Mouse (Mus musculus): ENCODE results near the gene Gm43552.
A peak's percentile ranks its signal among the peaks of the same experiment; 100 is the strongest.

Gene Gm43552

DNA sequence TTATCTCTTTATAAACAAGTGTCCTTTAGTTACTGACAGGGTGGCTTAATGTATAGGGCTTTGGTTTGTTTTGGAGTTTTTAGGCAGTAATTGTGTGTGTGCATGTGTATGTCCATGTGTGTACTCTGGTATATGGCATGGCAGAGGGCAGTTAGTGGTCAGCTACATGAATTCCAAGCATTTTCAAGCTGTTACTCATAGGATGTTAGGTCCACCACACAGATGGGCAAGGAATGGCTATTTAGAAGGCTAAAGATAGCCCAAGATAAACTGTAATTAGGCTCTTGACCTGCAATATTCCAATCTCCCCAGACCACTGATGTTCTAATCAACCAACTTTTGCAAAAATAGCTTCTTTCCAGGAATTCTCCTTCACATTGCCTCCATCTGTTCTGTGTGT is 54.6 kb downstream of the Gm43552 start:
- DNase-seq (ENCODE audit: low read depth, low spot score) = no peak

DNA sequence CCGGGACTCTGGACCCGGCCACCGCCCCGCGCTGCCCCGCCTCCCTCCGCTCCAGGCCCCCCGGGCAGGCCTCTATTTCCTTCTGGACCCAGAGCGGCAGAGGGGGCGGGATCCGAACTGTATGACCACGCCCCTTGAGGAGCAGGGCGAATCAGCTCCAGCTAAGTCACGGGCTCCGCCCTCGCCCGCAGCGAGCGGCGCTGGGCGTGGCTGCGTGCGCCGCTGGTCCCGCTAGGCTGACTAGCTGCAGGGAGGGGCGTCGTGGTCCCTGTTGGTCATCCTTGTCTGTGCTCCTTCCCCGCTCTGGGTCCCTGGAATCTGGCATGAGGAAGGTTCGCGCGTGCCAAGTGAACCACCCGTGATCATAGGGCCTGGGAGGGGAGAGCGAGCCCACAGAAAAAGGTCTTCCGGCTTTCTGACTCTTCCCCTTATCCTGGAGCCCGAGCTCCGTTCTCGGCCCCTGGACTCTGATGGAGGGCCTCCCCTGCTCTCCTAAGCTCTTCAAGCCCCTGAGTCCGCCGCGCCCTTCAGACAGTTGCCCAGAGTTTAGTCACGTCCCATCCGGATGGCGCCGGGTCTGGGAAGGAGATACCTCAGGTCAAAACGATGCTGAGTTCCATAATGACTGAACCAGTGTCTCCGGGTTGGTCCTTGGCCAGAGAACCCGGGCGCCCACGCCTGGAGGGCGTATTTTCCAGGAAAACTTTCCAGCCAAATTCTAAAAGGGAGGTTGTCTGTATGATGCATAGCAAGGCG is 56.6 kb downstream of the Gm43552 start, which contains the start of gene Ugdh:
Ugdh (minus strand) TSS at position 144 of the 756 bp plus-strand sequence.
- peak; percentile 97 for DNase-seq (ENCODE audit: low read depth, low spot score)

DNA sequence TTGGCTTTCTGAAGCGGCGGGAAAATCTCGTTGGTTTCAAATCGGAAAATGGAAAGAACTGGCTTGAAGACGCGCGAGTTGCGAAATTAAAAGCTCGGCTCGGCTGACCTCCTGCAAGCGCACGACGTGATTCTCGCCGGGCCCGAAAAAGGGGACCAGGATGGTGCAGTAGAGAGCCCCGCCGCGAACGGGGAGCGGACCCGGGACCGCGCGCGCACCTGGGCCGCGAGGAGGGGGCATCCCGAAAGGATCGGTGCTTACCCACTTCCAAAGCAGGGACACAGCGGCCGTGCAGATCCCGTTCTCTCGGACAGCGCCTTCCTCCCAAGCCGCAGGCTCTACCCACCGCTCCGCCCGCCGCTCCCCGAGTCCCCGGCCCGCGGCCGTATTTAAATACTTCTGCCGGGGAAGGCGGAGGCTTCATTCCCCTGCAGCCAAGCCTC is 57.2 kb downstream of the Gm43552 start:
- DNase-seq (ENCODE audit: low read depth, low spot score) = no peak

DNA sequence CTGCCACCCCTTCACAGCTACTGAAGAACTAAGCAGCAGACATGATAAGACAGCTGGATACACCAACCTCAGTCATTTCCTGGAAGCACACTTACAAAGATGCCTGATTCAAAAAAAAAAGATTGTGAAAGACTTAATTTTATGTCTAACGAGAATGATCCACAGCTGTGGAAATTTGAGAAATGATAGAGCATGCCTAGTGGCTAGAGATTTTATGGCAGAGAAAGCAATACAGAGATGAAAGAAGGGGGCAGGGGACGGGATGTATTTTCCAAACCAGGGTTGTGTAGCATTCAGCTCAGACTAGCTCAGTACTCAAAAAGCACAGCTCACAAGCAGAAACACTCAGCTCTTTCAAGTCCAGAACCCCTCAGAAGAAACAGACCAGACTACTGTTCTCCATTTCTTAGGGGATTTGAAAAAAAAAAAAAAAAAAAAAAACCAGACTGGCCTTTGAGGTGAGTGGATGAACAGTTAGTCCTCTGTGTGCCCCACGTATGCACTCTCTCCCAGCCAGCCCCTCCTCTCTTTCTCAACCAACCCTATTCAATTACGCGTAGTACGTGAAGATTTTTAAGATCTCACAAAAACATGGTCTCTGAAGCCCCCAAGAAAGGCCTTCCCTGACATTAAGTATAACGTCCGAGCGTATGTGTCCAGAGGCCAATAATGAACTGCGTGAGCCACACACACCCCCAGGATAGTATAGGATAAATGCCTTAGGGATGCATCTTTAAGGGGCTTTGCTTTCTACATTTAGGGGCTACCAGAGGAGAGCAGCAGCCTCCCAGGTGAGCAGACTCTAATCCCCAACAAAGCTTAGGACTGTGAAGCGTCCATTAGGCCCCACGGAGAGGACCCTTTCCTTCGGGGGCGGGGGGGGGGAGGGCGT is 57.9 kb downstream of the Gm43552 start:
- peak; percentile 23 for DNase-seq (ENCODE audit: low read depth, low spot score)

DNA sequence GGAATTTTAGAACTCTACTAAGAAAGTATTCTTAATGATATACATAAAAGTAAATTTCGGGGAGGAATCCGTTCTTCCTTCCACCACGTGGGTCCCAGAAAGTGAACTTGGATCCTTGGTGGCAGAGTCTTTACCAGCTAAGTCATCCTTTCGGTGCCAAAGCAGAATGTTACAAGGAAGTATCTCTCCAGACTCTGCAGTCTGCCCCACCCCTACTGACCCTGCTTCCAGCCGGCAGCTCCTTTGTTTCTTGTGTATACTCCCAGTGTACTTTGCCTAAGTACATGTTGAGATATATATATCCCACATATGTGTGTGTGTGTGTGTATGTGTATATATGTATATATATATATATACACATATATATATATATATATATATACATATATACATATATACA is 63.2 kb downstream of the Gm43552 start:
- no peak for DNase-seq (ENCODE audit: low read depth, low spot score)

DNA sequence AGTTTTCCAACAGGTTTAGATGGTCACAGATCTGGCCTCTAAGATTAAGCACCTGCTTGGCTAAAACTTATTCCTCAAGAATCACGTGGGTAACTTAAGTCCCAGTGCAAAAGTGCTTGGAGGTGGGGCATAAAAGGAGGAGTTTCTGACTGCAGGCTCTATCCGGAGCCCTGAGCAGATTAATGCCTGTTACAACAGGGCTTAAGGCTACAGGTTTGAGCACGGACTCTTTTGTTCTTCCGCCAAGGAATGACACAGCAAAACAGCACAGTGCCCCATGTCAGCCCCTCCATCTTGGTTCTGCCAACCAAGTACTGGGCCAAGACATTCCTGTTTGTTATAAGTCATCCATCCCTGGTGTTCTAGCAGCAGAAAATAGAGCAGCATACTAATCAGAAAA is 64.3 kb downstream of the Gm43552 start:
- no peak for DNase-seq (ENCODE audit: low read depth, low spot score)

DNA sequence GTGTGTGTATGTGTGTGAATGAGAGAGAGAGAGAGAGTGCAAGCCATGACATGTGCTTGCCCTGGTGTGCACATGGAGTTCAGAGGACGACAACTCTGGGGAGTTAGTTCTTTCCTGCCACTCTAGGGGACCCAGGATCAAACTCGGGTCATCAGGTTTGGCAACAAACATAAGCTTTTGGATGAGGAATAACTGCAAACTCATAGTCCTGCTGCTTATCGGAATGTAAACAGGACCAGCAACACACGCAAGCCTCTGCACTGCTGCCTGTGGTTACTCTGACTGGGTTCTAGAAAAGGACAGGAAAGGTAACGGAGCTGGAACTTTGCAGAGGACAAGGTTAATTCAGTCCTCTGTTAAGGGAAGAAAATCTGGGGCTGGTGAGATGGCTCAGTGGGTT is 67.4 kb downstream of the Gm43552 start:
- DNase-seq (ENCODE audit: low read depth, low spot score) = no peak

DNA sequence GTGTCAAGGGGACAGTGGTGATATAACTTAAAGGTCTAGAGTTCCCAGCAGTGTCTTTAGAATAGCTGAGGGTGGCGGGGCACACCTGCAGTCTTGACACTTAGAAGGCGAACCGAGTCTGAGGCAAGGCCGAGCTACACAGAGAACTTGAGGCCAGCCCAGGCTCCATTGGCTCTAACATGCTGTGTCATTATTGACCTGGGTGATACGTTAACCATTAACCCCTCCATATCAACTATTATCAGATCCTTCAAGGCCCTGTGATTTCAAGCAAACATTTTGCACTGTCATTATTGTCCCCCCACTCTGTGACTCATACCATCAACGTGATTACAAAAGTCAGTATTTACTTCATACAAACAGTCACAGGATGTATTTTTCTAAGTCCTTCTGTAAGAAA is 68.4 kb downstream of the Gm43552 start:
- no peak for DNase-seq (ENCODE audit: low read depth, low spot score)

DNA sequence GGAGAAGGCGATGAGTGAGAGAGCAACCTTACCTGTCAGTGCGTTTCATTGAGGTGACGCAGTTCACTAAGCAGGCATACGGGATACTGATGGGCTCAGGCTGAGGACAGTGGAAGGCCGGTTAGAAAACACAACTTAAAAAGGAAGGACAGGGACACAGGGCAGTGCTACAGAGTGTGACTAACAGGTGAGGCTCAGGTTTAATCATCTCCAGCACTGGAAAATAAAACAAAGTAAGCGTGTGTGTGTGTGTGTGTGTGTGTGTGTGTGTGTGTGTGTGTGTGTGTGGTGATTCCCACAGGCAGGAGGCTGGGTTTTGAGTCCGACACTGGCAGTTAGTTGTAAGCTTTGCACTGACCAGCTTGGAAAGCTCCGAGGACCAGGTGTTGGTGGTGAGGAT is 69.8 kb downstream of the Gm43552 start:
- no peak for DNase-seq (ENCODE audit: low read depth, low spot score)

DNA sequence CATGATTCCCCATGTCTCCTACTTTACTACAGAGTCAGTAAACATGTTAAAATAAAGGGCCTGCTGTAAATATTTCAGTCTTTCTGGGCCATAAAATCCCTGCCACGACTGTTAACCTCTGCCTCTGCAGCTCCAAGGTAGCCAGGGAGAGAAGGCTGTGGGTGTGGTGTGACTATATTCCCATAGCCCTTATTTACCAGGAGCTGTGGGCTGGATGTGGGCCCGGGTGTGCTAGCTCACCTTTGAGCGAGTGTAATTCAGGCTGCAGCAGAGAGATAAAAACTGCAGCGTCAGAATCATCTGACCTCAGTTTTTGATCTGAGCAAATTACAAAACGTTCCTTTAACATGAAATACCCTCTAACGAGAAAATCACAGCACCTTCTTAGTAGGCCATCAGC is 71.8 kb downstream of the Gm43552 start:
- DNase-seq (ENCODE audit: low read depth, low spot score) = no peak

DNA sequence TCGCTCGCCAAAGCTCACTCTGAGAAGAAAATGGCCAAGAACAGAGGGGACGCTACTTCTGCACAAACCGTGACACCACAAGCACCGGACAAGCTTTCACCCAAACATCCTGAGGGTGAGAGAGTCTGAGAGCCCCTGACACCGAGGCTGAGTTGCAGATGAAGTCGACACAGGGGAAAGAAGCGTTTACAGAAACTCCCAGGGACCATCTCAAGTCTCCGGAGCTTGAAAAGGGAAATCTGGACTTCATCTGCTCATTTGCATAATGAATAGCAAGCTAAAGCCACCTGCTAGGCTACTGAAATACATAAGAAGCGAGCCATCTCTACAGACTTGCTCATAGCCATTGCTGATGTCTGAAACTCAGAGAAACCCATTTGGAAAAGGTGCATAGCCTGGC is 73.5 kb downstream of the Gm43552 start:
- no peak for DNase-seq (ENCODE audit: low read depth, low spot score)

DNA sequence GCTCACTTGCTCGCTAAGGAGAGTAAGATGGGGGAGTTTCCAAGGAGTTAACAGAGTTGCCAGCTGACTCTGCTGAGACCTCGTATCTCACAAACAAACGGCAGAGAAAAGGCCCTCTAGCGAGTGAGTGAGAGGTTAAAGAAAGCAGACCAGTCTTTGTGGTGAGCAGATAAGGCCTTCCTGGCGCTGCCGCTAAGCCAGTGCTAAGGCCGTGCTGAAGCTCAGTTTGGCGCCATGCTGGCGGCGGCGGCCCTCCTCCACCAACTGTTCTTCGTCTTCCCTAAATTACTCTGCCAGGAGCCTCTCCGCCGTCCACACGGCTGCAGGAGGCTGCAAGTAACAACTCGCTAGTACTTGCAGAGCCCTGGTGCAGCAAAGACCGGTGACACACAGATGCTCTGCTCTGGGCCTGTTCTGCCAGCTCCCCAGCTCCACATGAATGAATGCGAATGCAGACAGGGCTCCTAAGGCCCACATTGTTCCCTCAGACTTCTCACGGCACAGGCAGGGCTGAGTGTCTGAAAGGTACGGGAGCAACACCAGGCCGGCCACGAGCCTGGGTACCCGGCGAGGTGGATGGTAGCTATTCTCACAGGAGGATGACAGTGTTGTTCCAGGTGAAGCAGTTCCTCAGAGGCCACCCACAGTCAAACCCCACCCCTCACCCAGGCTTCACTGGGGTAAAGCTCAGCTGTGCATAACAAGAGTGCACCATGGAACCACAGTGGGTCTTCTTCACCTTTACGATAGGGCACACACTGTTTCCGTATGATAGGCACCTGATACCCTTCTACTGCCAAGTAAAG is 76.8 kb downstream of the Gm43552 start:
- no peak for DNase-seq (ENCODE audit: low read depth, low spot score)

DNA sequence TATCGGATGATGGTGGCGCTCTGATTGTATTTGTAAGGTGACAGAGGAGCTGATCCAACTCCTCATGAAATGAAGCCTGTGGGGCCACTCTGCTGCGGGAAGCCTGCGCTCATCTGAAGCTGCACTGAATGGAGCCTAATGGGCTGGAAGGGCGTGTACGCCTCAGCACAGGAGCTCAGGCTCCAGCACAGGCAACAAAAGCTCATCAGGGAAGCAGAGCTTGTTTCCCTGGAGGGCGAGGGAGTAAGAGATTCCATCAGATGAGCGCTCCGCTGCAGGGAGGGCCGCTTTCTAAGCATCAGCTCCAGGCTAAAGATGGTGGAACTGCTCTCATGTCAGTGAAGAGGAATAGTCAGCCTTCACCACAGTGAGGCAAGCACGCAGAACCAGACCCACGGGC is 84.6 kb downstream of the Gm43552 start:
- DNase-seq (ENCODE audit: low read depth, low spot score) = no peak

DNA sequence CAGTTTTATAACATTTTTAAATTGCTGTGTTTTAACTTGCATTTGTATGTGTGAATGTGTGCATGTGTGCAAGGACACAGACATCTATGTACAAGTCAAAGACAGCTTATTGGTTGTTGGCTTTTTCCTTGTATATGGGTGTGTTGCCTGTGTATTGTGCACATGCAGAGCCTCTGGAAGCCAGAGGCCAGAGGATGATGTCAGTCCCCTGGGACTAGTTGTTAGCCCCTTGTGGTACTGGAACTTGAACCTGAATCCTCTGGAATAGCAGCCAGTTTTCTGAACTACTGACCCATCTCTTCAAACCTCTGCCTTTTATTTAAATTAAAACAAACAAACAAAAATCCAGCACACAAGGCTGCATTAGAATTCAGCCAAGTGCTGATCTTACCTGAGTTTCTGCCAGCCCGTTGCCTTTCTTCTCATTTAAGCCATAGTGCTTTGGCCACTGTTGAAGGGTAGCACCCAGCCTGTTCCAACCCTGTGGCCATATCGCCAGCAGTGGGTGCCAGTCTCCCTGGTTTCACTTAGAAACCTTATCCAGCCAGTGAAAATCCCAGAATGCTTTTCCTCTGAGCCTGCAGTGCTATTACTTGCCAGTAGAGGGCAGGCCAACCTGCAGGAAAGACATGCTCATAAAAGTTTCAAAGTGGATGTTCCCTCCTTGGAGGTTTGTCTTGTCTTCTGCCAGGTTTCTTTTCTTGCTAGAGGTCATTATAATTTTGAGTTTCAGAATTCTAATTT is 91.2 kb downstream of the Gm43552 start:
- peak; percentile 85 for DNase-seq (ENCODE audit: low read depth, low spot score)

DNA sequence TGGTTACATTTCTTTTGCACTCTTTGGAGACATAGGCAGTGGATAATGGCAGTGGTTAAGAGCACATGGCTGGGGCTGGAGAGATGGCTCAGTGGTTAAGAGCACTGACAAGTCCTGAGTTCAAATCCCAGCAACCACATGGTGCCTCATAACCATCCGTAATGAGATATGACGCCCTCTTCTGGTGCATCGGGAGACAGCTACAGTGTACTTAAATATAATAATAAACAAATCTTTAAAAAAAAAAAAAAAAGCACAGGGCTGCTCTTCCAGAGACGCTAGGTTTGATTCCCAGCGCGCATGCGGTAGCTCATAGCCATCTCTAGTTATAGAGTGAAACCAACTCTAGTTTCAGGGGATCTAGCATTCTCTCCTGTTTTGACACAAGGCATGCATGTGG is 98.2 kb downstream of the Gm43552 start:
- peak; percentile 35 for DNase-seq (ENCODE audit: low read depth, low spot score)

DNA sequence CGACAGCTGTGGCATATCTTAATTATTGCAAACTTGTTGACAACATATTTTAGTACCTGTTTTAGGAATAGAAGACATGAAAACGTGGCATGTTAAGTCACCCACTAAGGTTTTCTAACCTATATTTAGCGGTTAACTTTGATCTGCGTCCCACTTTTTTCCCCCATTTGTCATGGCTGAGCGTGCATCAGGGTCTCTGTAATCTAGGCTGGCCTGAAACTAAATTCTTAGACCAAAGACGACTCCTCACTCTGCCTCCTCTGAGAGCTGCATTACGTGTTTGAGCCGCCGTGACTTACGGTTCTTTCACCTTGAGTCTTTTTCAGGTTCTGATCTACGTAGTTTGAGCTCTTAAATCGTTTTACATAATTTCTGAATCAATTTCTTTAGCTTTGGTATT is 100.9 kb downstream of the Gm43552 start:
- peak; percentile 56 for DNase-seq (ENCODE audit: low read depth, low spot score)

DNA sequence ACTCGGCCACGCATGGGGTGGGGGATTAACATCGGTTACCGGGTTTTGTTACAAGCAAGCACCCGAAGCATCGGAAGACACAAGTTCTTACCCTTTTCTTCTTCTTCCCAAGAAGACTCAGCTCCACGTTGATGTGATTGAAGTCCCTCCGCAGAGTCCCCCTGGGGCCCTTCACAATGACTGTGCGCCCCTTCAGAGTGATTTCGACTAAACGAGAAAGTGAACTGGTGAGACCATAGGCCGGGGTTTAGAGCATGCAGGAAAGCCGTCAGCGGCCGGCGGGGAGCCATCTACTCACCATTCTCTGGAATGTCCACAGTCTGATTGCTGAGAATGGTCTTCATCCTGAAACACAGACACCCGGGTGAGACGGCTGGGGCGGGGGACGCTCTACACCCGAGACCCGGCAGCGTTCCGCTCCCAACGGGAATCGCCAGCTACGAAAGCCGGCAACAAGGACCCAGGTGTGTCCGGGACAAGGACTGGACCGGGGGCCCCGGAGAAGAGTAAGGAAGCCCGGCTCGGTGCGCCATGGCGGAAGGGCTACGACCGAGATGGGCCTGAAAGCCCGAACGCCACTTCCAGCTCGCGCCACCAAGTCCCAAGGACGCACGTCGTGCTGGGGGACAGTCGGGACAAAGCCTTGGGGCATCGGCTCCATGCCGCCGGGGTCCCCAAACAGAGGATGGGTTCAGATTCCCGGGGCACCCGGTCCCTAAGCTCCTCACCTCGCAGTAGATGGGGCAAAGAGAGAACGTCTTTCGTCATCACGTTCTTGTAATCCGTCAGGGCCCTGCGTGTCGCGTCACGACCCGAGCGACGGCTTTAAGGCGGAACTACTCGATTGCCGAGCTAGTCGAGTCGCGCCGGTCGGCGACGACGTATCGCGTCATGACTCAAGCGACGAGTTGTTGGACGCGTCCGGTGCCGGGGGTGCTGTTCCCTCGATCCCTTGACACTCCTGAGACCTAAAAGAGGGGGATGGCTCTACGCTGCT is 101.7 kb downstream of the Gm43552 start, which contains the start of the genes Rpl9 and Lias:
Rpl9 (minus strand) TSS at position 797 of the 997 bp plus-strand sequence.
Lias (plus strand) TSS at position 850 of the 997 bp plus-strand sequence.
- DNase-seq (ENCODE audit: low read depth, low spot score) = peak; percentile 99

DNA sequence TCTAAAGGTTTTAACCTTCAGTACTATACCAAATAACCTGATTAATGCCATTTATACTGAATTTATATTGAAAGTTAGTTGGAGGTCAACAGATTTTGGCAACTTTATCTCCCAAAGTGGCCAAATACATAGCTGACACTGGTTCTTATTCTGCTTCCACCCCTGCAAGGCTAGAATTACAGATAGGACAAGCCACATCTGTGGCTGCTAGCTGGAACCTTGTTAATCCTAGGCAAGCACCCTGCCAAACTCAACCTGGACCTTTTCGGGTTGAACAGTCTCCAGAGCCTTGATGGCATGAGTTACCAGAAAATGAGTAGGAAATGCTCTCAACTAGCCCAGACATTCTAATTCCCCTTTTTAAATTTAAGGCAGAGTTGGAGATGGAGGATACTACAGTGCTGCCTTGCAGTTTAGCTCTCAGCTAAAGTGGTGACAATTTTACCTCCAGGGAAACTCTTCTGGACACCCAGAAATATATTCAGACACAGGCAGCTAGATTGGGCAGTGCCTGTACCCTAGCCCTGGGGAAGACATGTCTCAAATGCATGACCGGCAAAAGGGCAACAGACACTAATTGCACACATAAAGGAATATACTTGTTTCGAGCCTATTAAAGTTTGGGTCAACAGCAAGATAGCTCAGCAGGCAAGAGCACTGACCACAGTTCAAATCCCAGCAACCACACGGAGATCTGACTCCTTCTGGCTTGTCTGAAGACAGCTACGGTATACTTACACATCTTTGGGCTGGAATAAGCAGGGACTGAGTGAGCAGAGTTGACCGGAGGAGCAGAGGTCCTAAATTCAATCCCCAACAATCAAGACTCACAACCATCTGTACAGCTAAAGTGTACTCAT is 105.4 kb downstream of the Gm43552 start:
- no peak for DNase-seq (ENCODE audit: low read depth, low spot score)

DNA sequence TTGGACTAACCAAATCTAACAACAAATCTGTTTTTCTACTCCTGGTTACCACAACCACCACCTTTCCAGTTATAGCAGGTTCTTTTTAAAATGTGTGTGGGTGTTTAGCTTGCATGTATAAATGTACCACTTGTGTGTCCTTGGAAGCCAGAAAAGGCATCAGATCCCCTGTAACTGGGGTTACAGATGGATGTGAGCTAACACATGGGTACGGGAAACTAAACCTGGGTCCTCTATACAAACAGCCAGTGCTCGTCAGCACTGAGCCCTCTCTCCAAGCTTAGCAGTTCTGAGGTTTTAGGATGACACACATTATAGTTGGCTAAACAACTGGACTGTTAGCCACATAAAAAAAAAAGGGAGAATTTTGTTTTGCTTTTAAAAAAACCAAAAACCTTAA is 106.9 kb downstream of the Gm43552 start:
- DNase-seq (ENCODE audit: low read depth, low spot score) = no peak
